Mouse (Mus musculus) midbrain, embryonic 10.5 days (tissue): ENCODE measurements at regions not wholly inside any gene's neighbourhood (a gene's known extent, or its start where the extent isn't known, plus 50 kb on each side); places are given as distances from the start of the nearest gene placed in this dataset.
"Not testable (repeated sequence)": the region's sequence is repeated elsewhere in the genome, so short reads cannot be mapped to it uniquely, and the experiment has no call there.

Experiments
- DNase-seq: peaks from one replicate; pipeline ENCODE4 v3.0.0-alpha.2; 2017; ENCODE audit warnings: low spot score
- H3K27ac ChIP-seq: fragments of 300-500 bp; sonication (generic); replicated peaks from 2 replicates; pipeline ENCODE4 v1.5.1; 2016; ENCODE audit warnings: mild to moderate bottlenecking
- H3K27me3 ChIP-seq: fragments of 300-500 bp; sonication (generic); 2 replicates; pipeline ENCODE4 v1.6.1; 2016; ENCODE audit warnings: low read depth, mild to moderate bottlenecking; ENCODE audit not compliant: poor library complexity, severe bottlenecking
- H3K36me3 ChIP-seq: fragments of 300-500 bp; sonication (generic); 2 replicates; pipeline ENCODE4 v1.6.1; 2016; ENCODE audit warnings: mild to moderate bottlenecking, moderate library complexity
- H3K4me1 ChIP-seq: fragments of 300-500 bp; sonication (generic); 2 replicates; pipeline ENCODE4 v1.6.1; 2016
- H3K4me3 ChIP-seq: fragments of 300-500 bp; sonication (generic); 2 replicates; pipeline ENCODE4 v1.5.1; 2016; ENCODE audit warnings: mild to moderate bottlenecking, moderate library complexity
- H3K9me3 ChIP-seq: fragments of 300-500 bp; sonication (generic); replicated peaks from 2 replicates; pipeline ENCODE4 v1.6.1; 2016; ENCODE audit warnings: mild to moderate bottlenecking
- WGBS: fragments of 180-500 bp; shearing (Covaris S2); methylation state at CpG from one replicate; pipeline ENCODE4 v1.1.7; 2016; 5-methylcytosine and 5-hydroxymethylcytosine counted together

DNA sequence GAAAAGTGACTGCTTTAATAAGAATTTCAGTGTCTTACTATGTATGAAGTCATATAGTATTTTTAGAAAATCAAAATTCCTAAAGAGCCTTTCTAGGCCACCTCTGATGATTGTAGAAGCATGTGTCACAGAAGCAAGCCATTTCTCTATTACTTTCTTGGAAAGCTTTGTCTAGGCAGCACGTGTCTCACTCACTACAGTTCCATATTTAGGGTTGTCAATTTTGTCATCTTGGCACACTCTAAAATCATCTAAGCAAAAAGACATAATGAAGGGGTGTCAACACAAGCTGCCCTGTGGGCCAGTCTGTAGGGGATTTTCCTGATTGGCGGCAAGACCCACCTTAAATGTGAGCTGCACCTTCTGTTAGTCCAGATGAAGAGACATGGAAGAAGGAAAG is 723.1 kb upstream of the Brinp1 start:
- Histone ChIP-seq H3K4me1 (no peaks in the 10 kb centered on the region), H3K9me3 (no peaks in the 10 kb centered on the region), H3K36me3 (no peaks in the 10 kb centered on the region), H3K27me3 (no peaks in the 10 kb centered on the region), H3K27ac (no peak overlapping the region), H3K4me3 (no peak overlapping the region)
- no peak for DNase-seq
- WGBS = 86% methylated on average over 2 of the region's 2 CpGs

DNA sequence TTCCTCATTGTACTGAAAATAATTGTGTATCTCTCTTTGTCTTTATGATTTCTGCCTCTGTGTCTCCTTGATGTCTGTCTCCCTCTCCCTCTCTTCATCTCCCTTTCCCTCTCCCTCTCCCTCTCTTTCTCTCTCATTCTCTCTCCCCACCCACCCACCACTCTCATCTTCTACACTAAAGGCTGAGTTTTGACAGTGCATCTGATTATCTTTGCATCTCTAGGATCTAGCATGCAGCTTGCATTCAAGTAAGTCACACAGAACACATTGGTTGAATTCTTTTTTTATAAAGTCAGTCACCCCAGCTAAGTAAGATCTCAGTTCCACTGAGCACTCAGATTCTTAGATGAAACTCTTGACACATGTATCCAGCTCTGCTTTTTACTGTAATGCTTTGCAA is 719.3 kb upstream of the Brinp1 start:
- no peaks in the 10 kb centered on the region for H3K27me3 ChIP-seq

DNA sequence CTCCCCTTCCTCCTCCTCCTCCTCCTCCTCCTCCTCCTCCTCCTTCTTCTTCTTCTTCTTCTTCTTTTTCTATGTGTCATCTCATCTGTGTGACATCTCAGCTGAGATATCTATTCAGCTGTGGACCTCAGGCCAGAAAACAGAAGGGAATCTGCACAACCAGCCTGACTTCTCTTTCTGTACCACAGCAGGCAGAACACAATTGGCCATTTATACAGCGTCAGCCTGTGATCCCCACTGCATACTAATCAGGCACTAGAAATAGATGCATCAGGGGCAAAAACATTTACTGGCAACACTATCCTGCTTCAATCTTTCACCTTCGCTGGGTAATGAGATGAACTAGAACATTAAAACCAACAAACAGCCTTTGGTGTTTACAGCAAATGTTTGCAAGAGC is 674.7 kb upstream of the Brinp1 start:
- Histone ChIP-seq H3K4me1 (no peaks in the 10 kb centered on the region), H3K36me3 (no peaks in the 10 kb centered on the region), H3K9me3 (no peaks in the 10 kb centered on the region), H3K4me3 (no peak overlapping the region), H3K27me3 (no peaks in the 10 kb centered on the region), H3K27ac (no peak overlapping the region)
- DNase-seq = no peak
- 79% methylated on average over 2 of the region's 2 CpGs for WGBS

More for the DNA sequence above, 719.3 kb upstream of the Brinp1 start:
- Histone ChIP-seq H3K27ac (no peak overlapping the region), H3K4me1 (no peaks in the 10 kb centered on the region), H3K4me3 (no peak overlapping the region), H3K36me3 (no peaks in the 10 kb centered on the region), H3K9me3 (no peaks in the 10 kb centered on the region)
- no peak for DNase-seq

DNA sequence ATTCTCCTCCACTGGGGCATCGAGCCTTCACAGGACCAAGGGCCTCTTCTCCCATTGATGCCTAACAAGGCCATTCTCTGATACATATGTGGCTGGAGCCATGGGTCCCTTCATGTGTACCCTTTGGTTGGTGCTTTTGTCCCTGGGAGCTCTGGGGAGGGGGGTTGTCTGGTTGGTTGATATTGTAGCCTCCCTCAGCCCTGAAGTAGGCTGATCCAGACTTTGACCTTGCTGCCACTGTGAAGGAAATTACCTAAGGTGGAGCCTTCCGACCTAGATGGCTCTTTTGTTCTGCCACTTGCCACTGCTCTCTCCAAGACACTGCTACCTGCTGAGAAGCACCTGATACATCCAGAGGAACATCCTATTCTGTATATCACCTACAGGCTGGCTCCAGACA is 672.2 kb upstream of the Brinp1 start:
- 81% methylated on average over 2 of the region's 2 CpGs for WGBS
- H3K27ac ChIP-seq, H3K4me1 ChIP-seq, H3K36me3 ChIP-seq, DNase-seq, H3K9me3 ChIP-seq, H3K27me3 ChIP-seq, H3K4me3 ChIP-seq: not testable (repeated sequence)

DNA sequence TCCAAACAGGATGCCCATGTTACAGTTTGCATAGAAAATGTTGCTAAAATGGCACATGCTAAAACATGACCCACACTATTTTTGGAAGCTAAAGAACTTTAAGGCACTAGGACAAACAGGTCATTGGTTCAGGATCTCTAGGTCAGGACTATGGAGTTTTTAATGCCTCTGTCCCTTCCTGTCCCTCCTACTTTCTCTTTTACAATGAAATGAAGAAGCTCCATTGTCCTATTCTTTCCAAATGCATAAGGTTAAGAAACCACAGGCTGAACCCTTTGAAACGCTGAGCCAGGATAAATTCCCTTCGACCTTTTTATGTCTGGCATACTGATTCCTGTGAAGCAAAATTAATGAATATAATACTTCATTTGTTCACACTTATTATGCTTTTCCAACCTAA is 671.6 kb upstream of the Brinp1 start:
- H3K36me3 ChIP-seq = no peaks in the 10 kb centered on the region
- no peak for DNase-seq
- no peak overlapping the region for H3K4me3 ChIP-seq
- no peak overlapping the region for H3K27ac ChIP-seq
- no peaks in the 10 kb centered on the region for H3K9me3 ChIP-seq
- no peaks in the 10 kb centered on the region for H3K27me3 ChIP-seq
- WGBS = 60% methylated on average over 2 of the region's 2 CpGs
- H3K4me1 ChIP-seq = no peaks in the 10 kb centered on the region

DNA sequence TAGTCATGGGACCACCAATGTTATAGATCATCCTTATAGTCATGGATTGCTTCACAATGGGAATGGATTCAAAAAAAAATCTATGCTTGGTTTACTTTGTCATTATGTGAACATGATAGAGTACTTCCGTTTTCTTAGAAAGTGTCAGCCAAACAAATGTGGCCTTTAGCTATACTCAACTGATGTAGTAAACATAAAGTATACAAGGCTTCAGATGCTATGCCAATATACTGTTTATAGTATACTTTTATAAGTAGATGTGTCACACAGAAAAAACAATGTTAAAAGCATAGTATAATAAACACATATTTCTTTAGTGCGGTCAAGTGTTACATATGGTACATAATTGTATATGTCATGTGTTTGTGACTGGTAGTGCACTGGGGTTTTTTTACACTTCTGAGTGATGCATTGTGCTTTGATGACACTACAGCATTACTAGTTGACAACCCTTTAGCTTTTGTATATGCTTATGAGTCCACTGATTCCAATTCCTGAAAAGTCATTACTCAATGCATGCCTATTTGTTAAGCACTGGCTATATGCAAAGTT is 666.9 kb upstream of the Brinp1 start:
- Histone ChIP-seq H3K27ac (no peak overlapping the region), H3K36me3 (no peaks in the 10 kb centered on the region), H3K9me3 (no peaks in the 10 kb centered on the region), H3K4me1 (no peaks in the 10 kb centered on the region), H3K27me3 (peaks cover 18% of the 10 kb centered on the region; the same call in 1 of the 2 replicates), H3K4me3 (no peak overlapping the region)
- no peak for DNase-seq
- 94% methylated on average over 2 of the region's 2 CpGs for WGBS

DNA sequence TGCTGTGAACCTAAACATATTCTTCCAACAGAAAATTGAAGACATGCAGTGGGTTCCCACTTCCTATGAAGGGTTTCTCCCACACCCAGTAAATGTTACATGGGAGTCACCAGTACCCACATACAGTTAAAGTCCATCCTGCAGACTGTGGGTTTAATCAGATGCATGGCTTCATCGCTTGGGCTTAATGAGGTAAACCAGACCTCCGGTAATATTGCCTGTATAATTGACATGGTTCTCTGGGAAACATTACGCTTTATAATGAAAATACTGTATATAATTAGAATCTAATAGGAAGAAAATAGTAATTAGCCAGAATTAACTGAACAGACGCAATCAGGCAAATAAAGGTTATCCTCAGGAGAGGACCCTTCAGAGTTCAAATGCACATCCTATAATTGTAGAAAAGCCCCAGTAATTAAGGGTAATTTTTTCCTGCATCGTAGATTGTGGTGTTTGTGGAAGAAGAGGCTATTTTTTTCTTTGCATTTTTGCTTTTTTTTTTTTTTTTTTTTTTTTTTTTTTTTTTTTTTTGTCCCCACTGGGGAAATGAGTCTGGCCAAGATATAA is 664.0 kb upstream of the Brinp1 start:
- no peak overlapping the region for H3K4me3 ChIP-seq
- no peaks in the 10 kb centered on the region for H3K36me3 ChIP-seq
- DNase-seq = no peak
- H3K9me3 ChIP-seq = no peaks in the 10 kb centered on the region
- H3K27me3 ChIP-seq = peaks cover 42% of the 10 kb centered on the region
- no peak overlapping the region for H3K27ac ChIP-seq
- H3K4me1 ChIP-seq = no peaks in the 10 kb centered on the region
- WGBS = 90% methylated on average over 5 of the region's 5 CpGs

DNA sequence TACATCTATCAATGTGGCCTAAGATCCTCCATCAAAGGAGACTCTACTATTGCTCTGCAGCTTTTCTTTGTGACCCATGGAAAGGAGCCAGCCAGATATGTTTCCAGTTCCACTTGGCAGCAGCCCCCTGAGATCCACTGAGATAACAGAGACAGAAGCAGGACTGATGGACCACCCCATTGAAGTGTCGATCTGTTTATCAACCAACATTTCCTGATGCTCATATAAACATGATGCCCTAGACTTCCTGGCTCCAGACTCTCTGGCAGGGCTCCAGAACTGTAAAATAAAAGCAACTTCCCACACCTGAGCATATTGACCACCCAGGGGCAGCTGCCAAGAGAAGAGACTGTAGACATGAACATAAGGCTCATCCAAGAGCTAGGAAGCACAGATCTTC is 660.7 kb upstream of the Brinp1 start:
- DNase-seq = no peak
- H3K9me3 ChIP-seq = no peaks in the 10 kb centered on the region
- H3K27me3 ChIP-seq = peaks cover 57% of the 10 kb centered on the region
- H3K36me3 ChIP-seq = no peaks in the 10 kb centered on the region
- no peak overlapping the region for H3K27ac ChIP-seq
- 87% methylated on average over 1 of the region's 1 CpGs for WGBS
- no peak overlapping the region for H3K4me3 ChIP-seq
- H3K4me1 ChIP-seq = no peaks in the 10 kb centered on the region

DNA sequence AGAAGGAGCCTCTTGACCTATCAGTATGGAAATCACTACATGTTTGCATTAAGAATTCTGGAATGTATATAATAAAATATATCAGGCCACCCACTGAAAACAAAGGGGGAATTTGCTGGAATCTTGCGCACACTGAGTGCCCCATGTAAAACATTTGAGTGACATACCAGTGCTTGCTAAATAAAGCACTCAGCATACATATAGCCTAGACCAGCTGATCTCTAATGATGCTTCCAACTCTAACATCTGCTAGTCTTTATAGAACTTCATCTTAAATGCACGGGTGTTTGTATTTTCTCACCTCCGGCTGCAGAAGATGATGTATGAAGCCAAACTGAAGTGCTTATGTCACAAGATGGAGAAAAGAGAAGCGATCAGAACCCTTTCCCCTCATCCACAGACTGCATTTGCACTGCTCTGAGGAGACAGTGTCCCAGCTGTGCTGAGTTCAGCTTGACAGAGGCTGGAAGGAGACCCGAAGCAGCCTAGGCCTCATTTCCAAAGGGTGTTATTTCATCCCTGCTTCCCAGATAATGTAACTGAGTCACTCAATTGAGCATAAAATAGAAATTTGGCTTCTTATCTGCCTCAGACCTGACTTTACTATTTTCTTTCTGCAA is 657.6 kb upstream of the Brinp1 start:
- Histone ChIP-seq H3K36me3 (no peaks in the 10 kb centered on the region), H3K4me3 (no peak overlapping the region), H3K9me3 (no peaks in the 10 kb centered on the region), H3K27me3 (peaks cover 39% of the 10 kb centered on the region), H3K4me1 (no peaks in the 10 kb centered on the region), H3K27ac (no peak overlapping the region)
- DNase-seq = no peak
- WGBS = 86% methylated on average over 5 of the region's 5 CpGs

DNA sequence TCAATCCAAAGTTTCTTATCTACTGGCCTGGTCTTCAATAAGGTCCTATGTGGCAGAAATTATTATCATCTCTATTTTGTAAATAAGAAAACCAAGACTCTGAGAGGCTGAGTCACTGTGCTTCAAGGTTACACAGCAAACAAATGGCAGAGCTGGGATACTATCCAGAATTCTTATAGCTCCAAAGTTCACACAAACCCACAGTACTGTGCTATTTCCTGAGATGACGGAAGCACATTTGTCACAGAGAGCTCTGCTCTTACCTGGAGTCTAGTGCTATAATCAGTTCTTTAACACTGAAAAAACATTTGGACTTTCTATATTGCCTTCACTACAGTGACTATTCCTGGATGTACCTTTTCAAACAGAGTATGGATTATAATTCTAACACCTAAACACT is 654.7 kb upstream of the Brinp1 start:
- whole genome bisulfite sequencing = 90% methylated on average over 1 of the region's 1 CpGs
- Histone ChIP-seq H3K9me3 (no peaks in the 10 kb centered on the region), H3K27ac (no peak overlapping the region), H3K4me1 (no peaks in the 10 kb centered on the region), H3K27me3 (peaks cover 22% of the 10 kb centered on the region; the same call in 1 of the 2 replicates), H3K36me3 (no peaks in the 10 kb centered on the region), H3K4me3 (no peak overlapping the region)
- DNase-seq = no peak

DNA sequence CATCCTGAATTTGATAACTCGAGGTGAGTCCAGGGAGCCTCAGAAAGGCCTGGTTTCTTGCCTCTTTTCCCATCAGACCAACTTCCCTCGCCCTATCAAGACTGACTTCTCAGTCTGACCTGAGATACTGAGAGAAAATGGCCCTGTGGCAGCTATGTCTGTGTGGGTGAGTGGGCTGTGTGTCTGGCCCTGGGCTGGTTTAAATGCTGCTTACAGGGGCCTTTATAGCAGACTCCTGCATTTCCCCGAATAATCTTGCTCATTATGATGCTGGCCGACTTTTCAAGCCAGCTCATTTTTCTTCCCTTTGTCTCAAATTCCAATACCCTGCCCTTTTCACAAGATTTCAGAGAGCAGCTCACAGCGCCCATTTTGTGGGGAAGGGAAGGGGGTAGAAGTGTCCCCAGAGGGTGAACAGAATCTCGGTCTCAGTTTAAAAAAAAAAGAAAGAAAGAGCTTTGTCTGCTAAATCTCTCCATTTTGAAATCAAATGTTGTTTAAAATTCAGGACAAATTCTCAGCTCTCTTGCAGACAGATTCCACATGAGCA is 642.9 kb upstream of the Brinp1 start:
- Histone ChIP-seq H3K4me3 (no peak overlapping the region), H3K4me1 (peaks cover 15% of the 10 kb centered on the region), H3K27ac (peak overlapping the region; percentile 72), H3K36me3 (no peaks in the 10 kb centered on the region), H3K9me3 (no peaks in the 10 kb centered on the region), H3K27me3 (no peaks in the 10 kb centered on the region)
- 56% methylated on average over 6 of the region's 6 CpGs for WGBS
- DNase-seq = peak; percentile 11

DNA sequence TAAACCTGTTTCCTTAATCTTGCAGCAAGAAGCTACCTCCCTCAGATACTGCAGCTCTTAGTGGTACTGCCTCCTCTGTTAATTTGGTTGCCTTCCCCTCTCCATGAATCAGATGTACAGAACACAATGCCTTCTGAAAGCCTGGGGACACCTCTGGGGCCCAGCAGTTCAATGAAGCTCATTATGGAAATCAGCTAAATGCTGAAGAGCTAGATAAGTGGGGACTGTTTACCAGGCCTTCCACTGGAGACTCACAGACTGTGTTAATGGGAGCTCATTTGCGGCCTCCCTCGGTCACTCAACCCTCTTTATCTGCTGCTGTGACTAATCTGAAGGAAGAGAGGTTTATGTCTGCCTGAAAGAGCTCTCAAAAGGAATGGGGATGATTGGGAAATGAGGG is 639.8 kb upstream of the Brinp1 start:
- Histone ChIP-seq H3K4me1 (peaks cover 15% of the 10 kb centered on the region), H3K4me3 (no peak overlapping the region), H3K27me3 (no peaks in the 10 kb centered on the region), H3K27ac (no peak overlapping the region), H3K36me3 (no peaks in the 10 kb centered on the region), H3K9me3 (no peaks in the 10 kb centered on the region)
- DNase-seq = peak; percentile 11
- WGBS = 33% methylated on average over 2 of the region's 2 CpGs

DNA sequence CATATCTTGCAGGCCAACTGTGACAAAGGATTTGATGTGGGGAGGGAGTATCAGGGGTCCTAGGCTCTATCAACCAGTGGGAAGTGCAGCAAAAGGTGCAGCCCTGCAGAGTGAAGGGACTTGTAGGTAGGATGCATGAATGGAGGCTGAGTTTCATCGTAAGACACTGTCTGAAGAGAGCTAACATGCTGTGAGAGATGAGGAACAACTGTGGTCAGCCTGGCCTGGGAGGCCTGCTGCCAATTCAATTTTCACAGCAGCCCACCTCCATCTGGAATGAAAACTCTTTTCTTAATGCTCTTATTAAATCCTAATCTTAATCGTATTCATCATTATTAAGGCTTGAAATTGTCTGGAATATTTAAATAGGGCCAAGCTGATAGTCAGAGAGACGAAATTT is 622.1 kb upstream of the Brinp1 start:
- DNase-seq = no peak
- WGBS = 75% methylated on average over 3 of the region's 3 CpGs
- Histone ChIP-seq H3K4me3 (no peak overlapping the region), H3K4me1 (no peaks in the 10 kb centered on the region), H3K27ac (no peak overlapping the region), H3K36me3 (no peaks in the 10 kb centered on the region), H3K9me3 (no peaks in the 10 kb centered on the region), H3K27me3 (no peaks in the 10 kb centered on the region)
